Mouse (Mus musculus) neural tube, embryonic 14.5 days (tissue): ENCODE data around the gene Tmem56. TPM values are rescaled to one million over a fixed set of nuclear protein-coding genes. Genes with fewer than 3 reads are reported as not detected.

Experiments used
- ATAC-seq: fragments of 200-750 bp; cut with Nextera tagmentation; 2 replicates; pipeline ENCODE4 v1.8.0; 2017; ENCODE audit warnings: low read depth, mild to moderate bottlenecking, moderate TSS enrichment, moderate library complexity
- H3K27ac ChIP-seq: fragments of 300-500 bp; sonication (generic); 2 replicates; pipeline ENCODE4 v1.5.1; 2014; ENCODE audit warnings: low read depth, mild to moderate bottlenecking, control low read depth, low read length, moderate library complexity, mixed read lengths
- H3K27me3 ChIP-seq: fragments of 300-500 bp; sonication (generic); 2 replicates; pipeline ENCODE4 v1.6.1; 2014; ENCODE audit warnings: low read length; ENCODE audit not compliant: control insufficient read depth, insufficient read depth
- H3K36me3 ChIP-seq: fragments of 300-500 bp; sonication (generic); 2 replicates; pipeline ENCODE4 v1.6.1; 2014; ENCODE audit warnings: low read length, mixed read lengths; ENCODE audit not compliant: control insufficient read depth, insufficient read depth
- H3K4me1 ChIP-seq: fragments of 300-500 bp; sonication (generic); 2 replicates; pipeline ENCODE4 v1.6.1; 2014; ENCODE audit warnings: low read length; ENCODE audit not compliant: control insufficient read depth, insufficient read depth
- H3K4me2 ChIP-seq: fragments of 300-500 bp; sonication (generic); 2 replicates; pipeline ENCODE4 v1.6.1; 2014; ENCODE audit warnings: mild to moderate bottlenecking, low read depth, low read length, control low read depth
- H3K4me3 ChIP-seq: fragments of 300-500 bp; sonication (generic); 2 replicates; pipeline ENCODE4 v1.5.1; 2014; ENCODE audit warnings: low read depth, low read length, control low read depth, mixed read lengths
- H3K9ac ChIP-seq: fragments of 300-500 bp; sonication (generic); replicated peaks from 2 replicates; pipeline ENCODE4 v1.6.1; 2014; ENCODE audit warnings: low read depth, mild to moderate bottlenecking, control low read depth, low read length, mixed read lengths
- H3K9me3 ChIP-seq: fragments of 300-500 bp; sonication (generic); 2 replicates; pipeline ENCODE4 v1.6.1; 2016; ENCODE audit warnings: low read length; ENCODE audit not compliant: control insufficient read depth
- WGBS: fragments of 180-500 bp; shearing (Covaris S2); extraction: QIAGEN DNeasy Blood & Tissue Kit; methylation state at CpG from one replicate; pipeline ENCODE4 v1.1.7; 2014; 5-methylcytosine and 5-hydroxymethylcytosine counted together
- polyA plus RNA-seq: library from polyadenylated mRNA; unstranded; fragments of >200 nt; fragmentation: Nextera tagmentation; extraction: Ambion mirVana; gene quantifications from 2 replicates; pipeline ENCODE4 v1.2.1, GENCODE M21; 2014

Tmem56 gene
- polyA plus RNA-seq, 1 experiment from 2014 or later = 5.5 TPM

DNA sequence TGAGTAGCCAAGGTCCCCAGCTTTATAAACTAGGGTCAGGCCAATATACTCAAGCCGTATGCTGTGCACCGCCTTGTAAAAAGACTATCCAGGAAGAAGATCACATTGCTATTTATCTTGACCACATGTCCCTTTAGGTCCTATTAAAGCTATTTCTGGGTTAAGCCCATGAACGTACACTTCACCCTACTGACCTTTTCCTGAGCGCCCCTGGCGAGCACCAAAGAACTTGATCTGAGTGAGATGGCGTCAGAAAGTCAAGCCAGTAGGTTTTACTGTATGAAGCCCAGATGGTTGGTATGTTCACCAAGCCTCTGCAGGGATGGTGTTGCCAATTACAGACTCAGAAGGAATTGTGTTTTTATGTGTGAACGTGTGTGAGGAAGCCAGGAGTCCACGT is 26.8 kb downstream of the Tmem56 start:
- Histone ChIP-seq H3K9me3 (no peaks in the 10 kb centered on the region), H3K27me3 (peaks cover 8% of the 10 kb centered on the region; the same call in 1 of the 2 replicates), H3K9ac (no peak overlapping the region), H3K4me2 (no peak overlapping the region), H3K4me3 (no peak overlapping the region), H3K36me3 (no peaks in the 10 kb centered on the region), H3K27ac (no peak overlapping the region), H3K4me1 (no peaks in the 10 kb centered on the region)
- 87% methylated on average over 8 of the region's 8 CpGs for WGBS
- ATAC-seq = no peak

DNA sequence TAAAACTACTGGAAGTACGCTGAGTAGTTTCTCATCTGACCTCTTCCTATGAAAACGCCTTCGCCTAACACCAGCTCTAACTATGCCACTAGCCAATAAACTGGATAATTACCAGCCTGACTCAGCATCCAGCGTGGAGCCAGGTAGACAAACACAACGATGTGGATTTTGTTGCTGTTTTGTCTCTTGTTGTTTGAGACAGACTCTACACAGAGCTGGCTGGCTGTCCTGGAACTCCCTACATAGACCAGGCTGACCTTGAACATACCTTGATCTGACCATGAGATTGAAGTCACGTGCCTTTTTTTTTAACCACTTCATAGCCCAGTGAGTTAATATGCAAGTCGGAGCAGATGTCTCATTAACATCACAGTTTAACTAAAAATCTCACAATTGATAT is 27.4 kb downstream of the Tmem56 start:
- H3K4me1 ChIP-seq = no peaks in the 10 kb centered on the region
- 90% methylated on average over 7 of the region's 7 CpGs for WGBS

DNA sequence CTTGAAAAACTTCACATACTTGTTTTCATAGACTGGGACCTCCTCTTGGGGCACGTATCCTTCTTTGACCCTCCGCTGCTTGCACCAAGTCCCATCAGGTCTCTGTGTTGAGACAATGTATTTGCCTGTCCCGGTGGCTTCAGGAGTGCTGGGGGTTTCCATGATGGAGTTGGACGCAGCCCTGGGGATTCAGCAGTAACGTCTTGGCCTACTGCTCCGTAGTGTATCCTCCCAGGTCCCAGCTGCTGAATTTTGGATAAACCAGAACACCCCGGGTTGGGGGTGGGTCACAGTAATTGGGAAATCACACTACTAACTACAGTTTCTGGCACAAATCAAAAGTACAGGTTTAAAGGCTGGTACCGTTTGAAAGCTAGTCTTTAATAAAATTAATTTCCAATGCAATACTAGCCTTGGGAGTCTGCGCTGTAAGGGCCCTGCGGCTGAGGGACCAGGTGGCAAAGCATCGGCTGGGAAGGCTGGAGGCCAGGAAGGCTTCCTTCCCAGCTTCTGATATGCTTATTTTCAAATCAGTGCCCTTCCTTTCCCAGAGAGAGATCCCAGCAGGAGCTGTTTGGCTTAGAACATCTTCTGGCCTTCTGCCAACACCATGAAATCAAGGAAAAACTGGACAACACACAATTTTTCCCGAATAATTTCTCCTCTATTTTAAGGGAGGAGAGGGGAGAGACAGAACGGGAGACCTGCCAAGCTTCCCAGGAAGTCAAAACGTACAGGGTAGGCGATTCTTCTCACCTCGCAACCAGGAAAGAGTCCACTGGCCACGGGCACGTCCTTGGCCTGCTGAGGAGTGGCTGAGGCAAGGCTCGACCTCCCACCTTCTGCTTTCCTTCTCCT is 32.1 kb downstream of the Tmem56 start:
- Histone ChIP-seq H3K4me3 (no peak overlapping the region), H3K27me3 (no peaks in the 10 kb centered on the region), H3K9ac (no peak overlapping the region), H3K4me1 (no peaks in the 10 kb centered on the region), H3K9me3 (no peaks in the 10 kb centered on the region), H3K27ac (no peak overlapping the region), H3K4me2 (no peak overlapping the region), H3K36me3 (no peaks in the 10 kb centered on the region)
- no peak for ATAC-seq
- whole genome bisulfite sequencing = 65% methylated on average over 19 of the region's 19 CpGs

More for the DNA sequence above, 27.4 kb downstream of the Tmem56 start:
- H3K36me3 ChIP-seq = no peaks in the 10 kb centered on the region
- H3K9me3 ChIP-seq = no peaks in the 10 kb centered on the region
- no peak overlapping the region for H3K4me3 ChIP-seq
- H3K27ac ChIP-seq = no peak overlapping the region
- H3K4me2 ChIP-seq = no peak overlapping the region
- H3K9ac ChIP-seq = no peak overlapping the region
- ATAC-seq = no peak
- peaks cover 2% of the 10 kb centered on the region; the same call in 1 of the 2 replicates for H3K27me3 ChIP-seq

DNA sequence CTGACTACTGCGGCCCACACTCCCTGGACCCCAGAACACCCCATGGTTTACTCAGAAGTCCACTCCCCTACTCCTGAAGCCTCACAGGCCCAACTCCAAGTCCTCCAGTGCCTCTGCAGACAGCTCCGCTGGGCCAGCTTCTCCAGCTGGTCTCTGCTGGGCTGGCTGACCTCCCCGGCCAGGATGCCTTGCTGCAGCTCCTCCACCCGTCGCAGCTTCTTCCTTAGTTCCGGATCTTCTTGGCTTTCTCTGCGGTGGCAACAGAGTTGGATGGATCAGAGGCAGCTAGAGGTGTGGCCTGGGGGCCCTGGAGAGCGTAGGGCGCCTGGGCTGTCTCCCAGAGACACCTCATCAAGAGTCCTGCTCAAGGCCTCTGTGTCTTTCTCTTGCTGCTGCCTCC is 32.9 kb downstream of the Tmem56 start:
- Histone ChIP-seq H3K4me1 (no peaks in the 10 kb centered on the region), H3K9me3 (no peaks in the 10 kb centered on the region), H3K4me3 (no peak overlapping the region), H3K9ac (no peak overlapping the region), H3K36me3 (no peaks in the 10 kb centered on the region), H3K27me3 (no peaks in the 10 kb centered on the region), H3K27ac (no peak overlapping the region), H3K4me2 (no peak overlapping the region)
- ATAC-seq = no peak
- WGBS = 93% methylated on average over 9 of the region's 9 CpGs

DNA sequence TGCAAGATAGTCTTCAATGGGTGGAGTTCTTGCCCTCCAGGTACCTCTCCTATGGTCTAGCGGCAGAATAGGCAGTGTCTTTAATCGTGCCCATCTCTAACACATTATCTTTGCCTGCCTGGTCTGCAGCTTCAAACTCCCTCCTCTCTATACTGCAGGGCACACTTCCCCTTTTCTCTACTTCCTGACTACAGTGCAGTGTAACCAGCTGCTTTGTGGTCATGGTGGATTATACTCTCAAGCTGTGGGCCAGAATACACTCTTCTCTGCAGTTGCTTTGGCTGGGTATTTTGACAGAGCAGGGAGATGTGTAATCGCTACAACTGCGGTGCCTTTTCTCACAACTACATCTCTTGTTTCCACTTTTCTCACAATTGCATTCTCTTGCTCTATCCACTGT is 40.0 kb downstream of the Tmem56 start:
- WGBS = 83% methylated on average over 4 of the region's 4 CpGs
- no peak for ATAC-seq
- Histone ChIP-seq H3K9me3 (no peaks in the 10 kb centered on the region), H3K4me2 (no peak overlapping the region), H3K36me3 (no peaks in the 10 kb centered on the region), H3K27me3 (no peaks in the 10 kb centered on the region), H3K4me3 (no peak overlapping the region), H3K4me1 (no peaks in the 10 kb centered on the region), H3K27ac (no peak overlapping the region), H3K9ac (no peak overlapping the region)

DNA sequence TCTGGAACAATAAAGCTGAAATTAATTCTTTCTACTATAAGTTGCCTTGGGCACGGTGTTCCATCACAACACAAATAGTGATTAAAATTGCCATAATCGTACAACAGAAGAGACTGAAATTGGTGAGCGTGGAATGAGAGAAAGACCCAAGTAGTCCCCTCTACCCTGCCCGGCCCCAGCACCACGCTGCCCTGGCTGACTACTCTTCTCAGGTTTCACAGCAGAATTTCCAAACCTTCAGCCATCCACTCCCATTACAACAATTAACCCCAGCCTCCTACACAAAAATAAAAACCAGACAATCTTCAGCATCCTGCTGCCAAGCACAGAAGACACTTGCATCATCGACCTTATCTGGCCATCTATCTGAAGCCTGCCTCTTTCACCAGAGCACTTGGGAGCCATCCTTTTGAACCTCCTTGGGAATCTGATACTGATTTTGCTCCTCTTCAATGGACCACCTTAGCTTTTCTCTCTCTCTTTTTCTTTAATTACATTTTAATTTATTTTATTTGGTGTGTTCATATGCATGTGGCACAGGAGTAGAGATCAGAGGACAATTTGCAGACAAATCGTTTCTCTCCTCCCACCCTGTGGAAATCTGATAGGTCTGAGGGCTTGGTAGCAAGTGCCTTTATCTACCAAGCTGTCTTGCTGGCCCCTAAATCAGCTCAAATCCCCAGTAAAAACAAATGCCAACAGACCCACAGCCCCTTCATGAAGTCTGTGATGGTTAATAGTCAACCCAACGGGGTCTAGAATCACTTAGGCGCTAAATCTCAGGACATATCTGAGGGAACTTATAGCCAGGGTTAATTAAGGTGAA is 40.6 kb downstream of the Tmem56 start:
- H3K9ac ChIP-seq = no peak overlapping the region
- no peak for ATAC-seq
- H3K27ac ChIP-seq = no peak overlapping the region
- H3K4me1 ChIP-seq = no peaks in the 10 kb centered on the region
- H3K4me2 ChIP-seq = no peak overlapping the region
- H3K36me3 ChIP-seq = no peaks in the 10 kb centered on the region
- H3K9me3 ChIP-seq = no peaks in the 10 kb centered on the region
- 76% methylated on average over 9 of the region's 9 CpGs for WGBS
- no peaks in the 10 kb centered on the region for H3K27me3 ChIP-seq
- no peak overlapping the region for H3K4me3 ChIP-seq

DNA sequence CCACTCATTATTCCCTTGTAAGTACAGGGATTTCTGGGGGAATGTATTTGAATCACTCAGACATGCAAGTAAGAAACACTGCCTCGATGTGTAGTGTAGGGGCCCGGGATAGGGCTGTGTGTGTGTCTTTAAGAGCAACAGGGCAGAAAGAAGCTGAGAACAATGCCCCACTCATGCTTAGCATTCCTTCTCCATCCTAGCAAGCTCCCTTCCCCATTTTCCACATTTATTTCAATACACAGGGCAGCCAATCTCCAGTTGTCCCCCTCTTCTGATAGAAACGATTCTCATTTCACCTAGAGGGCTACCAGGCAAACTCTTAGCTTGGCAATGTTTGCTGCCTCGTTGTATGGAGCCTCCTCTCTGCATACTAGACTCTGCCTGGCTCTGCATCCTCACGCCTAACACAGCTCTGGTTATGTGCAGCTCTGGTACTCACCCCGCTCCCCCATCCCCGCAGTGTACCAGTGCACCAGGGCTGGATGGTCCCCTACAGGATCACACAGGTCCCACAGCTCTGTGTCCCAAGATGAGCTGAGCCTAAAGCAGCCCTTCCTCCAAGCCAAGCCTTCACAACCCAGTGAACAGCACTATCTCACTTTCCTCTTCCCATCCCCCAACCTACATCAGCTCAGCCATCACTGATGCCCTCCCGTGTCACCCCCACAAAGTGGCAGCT is 42.4 kb downstream of the Tmem56 start:
- H3K9ac ChIP-seq = no peak overlapping the region
- H3K9me3 ChIP-seq = no peaks in the 10 kb centered on the region
- whole genome bisulfite sequencing = 22% methylated on average over 8 of the region's 8 CpGs
- H3K27ac ChIP-seq = no peak overlapping the region
- no peak overlapping the region for H3K4me2 ChIP-seq
- H3K36me3 ChIP-seq = no peaks in the 10 kb centered on the region
- no peaks in the 10 kb centered on the region for H3K4me1 ChIP-seq
- peak; percentile 76; the same call in 1 of the 2 replicates for ATAC-seq
- H3K27me3 ChIP-seq = no peaks in the 10 kb centered on the region
- H3K4me3 ChIP-seq = no peak overlapping the region

DNA sequence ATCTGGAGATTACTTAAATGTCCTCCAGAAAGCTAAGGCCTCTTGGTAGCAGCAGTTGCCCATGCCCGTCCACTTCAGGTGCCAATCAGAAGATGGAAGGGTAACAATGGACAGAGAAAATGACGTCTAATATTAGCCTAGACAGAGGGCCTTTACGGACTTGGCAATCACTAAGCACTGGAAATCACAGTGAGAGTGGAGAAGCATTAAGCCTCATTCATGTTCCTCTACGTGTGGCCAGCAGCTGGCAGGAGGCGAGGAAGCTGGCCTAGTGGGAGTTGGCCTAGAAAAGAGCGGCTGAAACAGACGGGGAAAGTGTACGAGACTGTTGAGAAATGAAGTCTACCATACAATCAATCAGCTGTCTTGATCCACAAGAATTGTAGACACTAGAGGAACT is 43.8 kb downstream of the Tmem56 start:
- Histone ChIP-seq H3K36me3 (no peaks in the 10 kb centered on the region), H3K9ac (no peak overlapping the region), H3K27ac (no peak overlapping the region), H3K27me3 (no peaks in the 10 kb centered on the region), H3K9me3 (no peaks in the 10 kb centered on the region), H3K4me3 (no peak overlapping the region), H3K4me1 (no peaks in the 10 kb centered on the region), H3K4me2 (no peak overlapping the region)
- ATAC-seq = no peak
- 61% methylated on average over 8 of the region's 8 CpGs for WGBS
